Mouse (Mus musculus) inflammation-experienced regulatory T-cells, adult 6 months (primary cell): ENCODE results near the gene Spag5. TPM values are rescaled to one million over a fixed set of nuclear protein-coding genes. Genes with fewer than 3 reads are reported as not detected.
A peak's percentile ranks its signal among the peaks of the same experiment; 100 is the strongest.

Experiments
- ATAC-seq: one replicate; pipeline ENCODE4 v1.8.0; 2017
- polyA plus RNA-seq, 3 experiments: library from polyadenylated mRNA; unstranded; fragments of 100-300 nt; shearing (Covaris generic); gene quantifications; one replicate each; pipeline ENCODE4 v1.2.1; 2017

The Spag5 gene
- polyA plus RNA-seq, 3 experiments from 2014 or later = 2.2 to 22.1 (median 3.4) TPM

- ATAC-seq = no peak
Measured at GRCm38 (mm10) chr11:78353081-78353480, 51.8 kb downstream of the Spag5 start.

- ATAC-seq = no peak
Measured at GRCm38 (mm10) chr11:78354905-78355304, 53.6 kb downstream of the Spag5 start.

- no peak for ATAC-seq
Measured at GRCm38 (mm10) chr11:78355471-78356238, 54.3 kb downstream of the Spag5 start.

- no peak for ATAC-seq
Measured at GRCm38 (mm10) chr11:78358330-78359007, 57.1 kb downstream of the Spag5 start.

GRCm38 (mm10) chr11:78360125-78360788 lies 58.9 kb downstream of the Spag5 start:
- ATAC-seq = peak; percentile 95

GRCm38 (mm10) chr11:78360789-78361131 lies 59.4 kb downstream of the Spag5 start:
- ATAC-seq = no peak

GRCm38 (mm10) chr11:78363309-78364007 lies 62.1 kb downstream of the Spag5 start:
- no peak for ATAC-seq

GRCm38 (mm10) chr11:78364103-78364502 lies 62.8 kb downstream of the Spag5 start:
- ATAC-seq = no peak

- ATAC-seq = no peak
Measured at GRCm38 (mm10) chr11:78367456-78368225, 66.3 kb downstream of the Spag5 start.

GRCm38 (mm10) chr11:78370389-78370788 lies 69.1 kb downstream of the Spag5 start:
- ATAC-seq = no peak

- no peak for ATAC-seq
Measured at GRCm38 (mm10) chr11:78371711-78372110, 70.4 kb downstream of the Spag5 start.

Other genes starting within 250 kb of the Spag5 start
- 10 to 100 TPM; 29.4 to 45.2 (median 41.1) TPM for gene Eral1, start 221.1 kb upstream of the Spag5 start, polyA plus RNA-seq
- 10 to 100 TPM; 10.9 to 20.0 (median 12.1) TPM for gene Fam222b, start 206.9 kb upstream of the Spag5 start, polyA plus RNA-seq
- 1 to 10 TPM; 3.5 to 6.8 (median 3.6) TPM for gene Traf4, start 135.9 kb upstream of the Spag5 start, polyA plus RNA-seq
- gene Nek8, start 124.9 kb upstream of the Spag5 start, polyA plus RNA-seq = 10 to 100 TPM in 2 of 3 experiments, 1 to 10 TPM in 1; 9.1 to 13.2 (median 11.3) TPM
- 1 to 10 TPM; 2.7 to 3.6 (median 3.2) TPM for gene Tlcd1, start 124.8 kb upstream of the Spag5 start, polyA plus RNA-seq
- 1,000 to 10,000 TPM; 2,768 to 4,435 (median 3,801) TPM for gene Rpl23a, start 117.9 kb upstream of the Spag5 start, polyA plus RNA-seq
- 1 to 10 TPM in 1 of 3 experiments, not detected in 2; 1.4 TPM for gene Rab34, start 113.1 kb upstream of the Spag5 start, polyA plus RNA-seq
- 1 to 10 TPM; 1.9 to 5.4 (median 3.5) TPM for gene Proca1, start 108.1 kb upstream of the Spag5 start, polyA plus RNA-seq
- 100 to 1,000 TPM; 103 to 118 (median 104) TPM for gene Sdf2, start 55.8 kb upstream of the Spag5 start, polyA plus RNA-seq
- 10 to 100 TPM; 16.6 to 18.7 (median 16.9) TPM for gene Supt6, start 55.5 kb upstream of the Spag5 start, polyA plus RNA-seq
- gene 2610507B11Rik, start 39.8 kb upstream of the Spag5 start, polyA plus RNA-seq = 10 to 100 TPM; 26.4 to 41.9 (median 27.3) TPM
- under 1 TPM; 0.44 to 0.79 (median 0.48) TPM for gene BC030499, start 10.7 kb upstream of the Spag5 start, polyA plus RNA-seq
- 1 to 10 TPM; 4.0 to 9.6 (median 7.6) TPM for gene Aldoc, start 21.4 kb downstream of the Spag5 start, polyA plus RNA-seq
- 10 to 100 TPM; 55.1 to 70.1 (median 57.5) TPM for gene Pigs, start 26.9 kb downstream of the Spag5 start, polyA plus RNA-seq
- 10 to 100 TPM; 11.3 to 29.0 (median 11.9) TPM for gene Unc119, start 42.0 kb downstream of the Spag5 start, polyA plus RNA-seq
- gene Foxn1, start 85.0 kb downstream of the Spag5 start, polyA plus RNA-seq = not detected
- gene Slc13a2, start 120.7 kb downstream of the Spag5 start, polyA plus RNA-seq = not detected
- gene Slc46a1, start 164.2 kb downstream of the Spag5 start, polyA plus RNA-seq = 1 to 10 TPM in 2 of 3 experiments, under 1 TPM in 1; 0.36 to 4.3 (median 3.7) TPM
- 1 to 10 TPM in 1 of 3 experiments, under 1 TPM in 2; 0.41 to 2.2 (median 0.97) TPM for gene Sarm1, start 196.2 kb downstream of the Spag5 start, polyA plus RNA-seq
- not detected for gene Vtn, start 197.6 kb downstream of the Spag5 start, polyA plus RNA-seq
- gene Sebox, start 201.9 kb downstream of the Spag5 start, polyA plus RNA-seq = not detected
- gene Tmem199, start 210.6 kb downstream of the Spag5 start, polyA plus RNA-seq = 10 to 100 TPM; 42.2 to 59.5 (median 54.9) TPM
- gene Poldip2, start 210.7 kb downstream of the Spag5 start, polyA plus RNA-seq = 10 to 100 TPM; 12.4 to 16.8 (median 13.2) TPM
- gene Tnfaip1, start 234.8 kb downstream of the Spag5 start, polyA plus RNA-seq = 10 to 100 TPM; 14.6 to 20.3 (median 16.9) TPM
- gene Ift20, start 234.8 kb downstream of the Spag5 start, polyA plus RNA-seq = 100 to 1,000 TPM; 104 to 117 (median 111) TPM
- 10 to 100 TPM; 15.0 to 38.9 (median 18.8) TPM for gene Tmem97, start 249.2 kb downstream of the Spag5 start, polyA plus RNA-seq